Mouse (Mus musculus) left cerebral cortex, adult 2 months (tissue): Measurements from ENCODE around the gene Rps11. TPM values are rescaled to one million over a fixed set of nuclear protein-coding genes. Genes with fewer than 3 reads are reported as not detected.

Experiments
- DNase-seq, 2 experiments: peaks; one replicate each; pipeline ENCODE4 v3.0.0; 2021 to 2022; ENCODE audit warnings: low spot score in 2 of 2, mixed read lengths in 1 of 2; ENCODE audit errors: extremely low spot score in 1 of 2
- H3K27ac ChIP-seq: fragments of 200-600 bp; 2 replicates; pipeline ENCODE4 v1.8.1; 2022
- H3K4me3 ChIP-seq: fragments of 200-600 bp; 2 replicates; pipeline ENCODE4 v1.8.1; 2022
- CTCF ChIP-seq: fragments of 200-600 bp; IDR thresholded peaks from 2 replicates; pipeline ENCODE4 v1.8.1; 2022; ENCODE audit warnings: antibody characterized with exemption, mild to moderate bottlenecking, moderate library complexity
- intact Hi-C: fragments of 180-260 bp; cut with DNase I; formaldehyde crosslinking; loops from one replicate; pipeline ENCODE4 v1.15.1; 2025
- total RNA-seq, 2 experiments: library from RNA; stranded (reverse); gene quantifications; 2 replicates each; pipeline ENCODE4 v1.2.3; 2021

Rps11 gene
- total RNA-seq, 2 experiments from 2014 or later, result 421 to 444 TPM

DNA sequence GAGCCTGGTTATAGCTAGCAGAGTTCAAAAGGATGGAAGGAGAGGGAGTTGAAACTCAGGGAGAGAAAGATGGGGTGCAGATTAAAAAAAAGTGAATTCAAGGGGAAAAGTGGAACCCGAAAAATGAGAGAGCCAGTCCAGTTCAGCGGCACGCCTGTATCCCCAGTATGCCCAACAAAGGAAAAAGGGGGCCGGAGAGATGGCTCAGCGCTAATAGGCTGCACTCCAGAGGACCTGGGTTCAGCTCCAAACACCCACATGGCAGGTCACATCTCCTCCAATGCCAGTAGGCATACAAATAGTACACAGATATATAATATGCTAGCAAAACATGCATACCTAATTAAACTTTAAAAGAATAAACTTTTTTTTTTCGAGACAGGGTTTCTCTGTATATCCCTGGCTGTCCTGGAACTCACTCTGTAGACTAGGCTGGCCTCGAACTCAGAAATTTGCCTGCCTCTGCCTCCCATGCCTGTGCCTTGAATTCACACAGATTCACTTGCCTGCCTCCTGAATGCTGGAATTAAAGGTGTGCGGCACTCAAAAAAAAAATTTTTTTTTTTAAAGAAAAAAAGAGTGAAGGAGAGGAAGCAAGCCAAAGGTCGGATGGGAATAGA, 38.9 kb upstream of the Rps11 start:
- intact Hi-C loops, result loop anchor here (1.0 to 2.0 kb wide), 4 partner anchors 26 to 136 kb away; no protein-coding TSS in a partner anchor

DNA sequence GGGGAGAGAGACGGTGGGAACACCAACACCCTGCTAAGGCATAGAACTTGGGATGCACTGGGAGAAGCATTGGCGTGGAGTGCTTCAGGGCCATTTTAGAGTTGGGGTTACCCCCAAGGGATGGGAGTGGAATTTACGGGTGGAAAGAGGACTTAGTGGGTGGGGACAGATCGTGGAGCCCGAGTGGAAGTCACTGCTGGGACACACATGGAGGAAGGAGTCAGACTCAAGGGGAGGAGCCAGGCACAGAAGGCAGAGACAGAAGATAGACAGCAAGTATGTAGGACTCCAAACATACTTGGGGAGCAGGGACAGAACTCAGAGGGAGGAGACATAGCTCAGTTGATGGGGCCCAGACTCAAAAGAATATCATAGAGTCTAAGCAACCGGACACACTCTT, 38.3 kb upstream of the Rps11 start:
- no peak for DNase-seq
- H3K27ac ChIP-seq, result peak overlapping the region; percentile 83
- intact Hi-C loops, result loop anchor here (1.0 to 2.0 kb wide), 4 partner anchors 26 to 137 kb away; no protein-coding TSS in a partner anchor

More for the DNA sequence above, 38.9 kb upstream of the Rps11 start:
- Histone ChIP-seq H3K4me3 (peak overlapping the region; percentile 69; the same call in 1 of the 2 replicates), H3K27ac (peak overlapping the region; percentile 83)
- no peak for DNase-seq
- TF ChIP-seq CTCF, result no peak

DNA sequence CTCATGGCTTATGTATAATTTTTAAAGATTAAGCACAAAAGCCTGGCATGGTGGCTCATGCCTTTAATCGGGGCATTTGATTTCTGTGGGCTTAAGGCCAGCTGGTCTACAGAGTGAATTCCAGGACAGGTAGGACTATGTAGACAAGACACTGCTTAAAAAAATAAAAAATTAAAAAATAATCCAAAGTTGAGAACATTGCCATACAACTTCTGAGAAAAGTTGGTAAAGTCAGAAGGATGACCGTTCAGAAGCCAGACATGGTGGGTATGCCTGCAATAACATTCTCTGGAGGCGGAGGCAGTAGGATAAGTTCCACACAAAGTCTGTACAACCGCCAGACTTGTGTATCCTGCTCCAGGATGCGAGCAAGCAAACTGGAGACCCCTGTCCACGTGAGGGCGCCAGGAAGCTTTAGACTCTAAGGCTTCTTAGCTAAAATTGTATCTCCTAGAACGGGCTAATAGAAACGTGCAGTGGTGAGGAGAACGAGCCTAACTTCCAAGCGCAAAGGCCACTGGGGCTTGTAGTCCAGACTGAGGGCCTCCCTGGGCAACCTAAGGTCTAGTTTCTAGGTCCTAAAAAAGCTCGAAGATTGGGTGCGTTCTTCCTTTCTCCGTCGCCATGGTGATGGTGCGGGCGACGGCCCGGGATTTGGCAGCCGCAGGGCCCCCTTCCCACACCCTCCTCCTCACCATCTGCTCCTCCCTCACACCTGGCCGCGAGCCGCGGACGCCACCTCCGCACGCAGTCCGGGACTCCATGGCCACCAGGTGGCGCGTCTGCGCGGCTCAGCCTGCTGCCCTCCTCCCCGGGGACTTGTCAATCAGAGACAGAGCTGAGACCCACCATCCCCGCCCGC, 37.6 kb upstream of the Rps11 start:
- DNase-seq, result peak; percentile 90 to 98
- TF ChIP-seq CTCF, result peak; percentile 80
- Histone ChIP-seq H3K27ac (peak overlapping the region; percentile 83), H3K4me3 (peak overlapping the region; percentile 30)
- intact Hi-C loops, result loop anchor here (1.0 to 2.0 kb wide), 4 partner anchors 27 to 137 kb away; no protein-coding TSS in a partner anchor

More for the DNA sequence above, 38.3 kb upstream of the Rps11 start:
- H3K4me3 ChIP-seq, result peak overlapping the region; percentile 30
- no peak for TF ChIP-seq CTCF

DNA sequence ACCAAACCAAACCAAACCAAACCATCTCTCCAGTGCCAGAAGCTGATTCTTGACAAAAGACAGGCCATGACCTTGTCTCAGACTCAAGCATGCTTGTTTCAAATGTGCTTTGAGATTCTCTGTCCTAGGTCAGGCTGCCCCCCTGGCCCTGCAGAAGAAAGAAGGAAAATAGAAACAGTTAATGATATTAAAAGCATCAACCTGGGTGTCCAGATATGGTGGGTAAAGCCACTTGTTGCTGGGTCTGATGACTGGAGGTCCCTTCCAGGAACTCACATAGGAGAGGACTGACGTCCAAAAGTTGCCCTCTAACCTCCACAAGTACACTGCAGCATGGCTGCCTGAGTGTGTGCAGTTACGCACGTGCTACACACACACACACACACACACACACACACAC, 36.6 kb upstream of the Rps11 start:
- DNase-seq, result no peak
- no peak overlapping the region for H3K4me3 ChIP-seq
- intact Hi-C loops, result no loop called here
- no peak overlapping the region for H3K27ac ChIP-seq
- no peak for TF ChIP-seq CTCF

DNA sequence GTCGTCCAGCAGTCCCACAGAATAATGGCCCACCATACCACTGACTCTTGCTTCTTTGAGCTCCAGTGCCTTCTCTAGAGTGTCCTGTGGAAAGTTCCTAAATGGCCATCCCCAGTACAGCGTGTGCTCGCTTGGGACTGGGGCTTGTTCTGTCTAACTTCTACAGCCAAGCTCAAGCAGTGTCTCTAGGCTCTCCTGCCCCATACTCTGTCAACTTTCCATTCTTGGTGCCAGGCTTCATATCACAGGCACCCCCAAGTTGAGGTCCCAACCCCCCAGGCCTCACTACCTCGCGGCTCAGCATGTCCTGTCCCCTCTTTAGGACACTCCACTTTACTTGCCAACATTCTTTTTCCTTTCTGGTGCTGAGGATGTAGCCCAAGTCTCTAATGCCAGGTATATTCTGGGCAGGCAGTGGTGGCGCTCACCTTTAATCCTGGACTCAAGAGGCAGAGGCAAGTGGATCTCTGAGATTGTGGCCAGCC, 36.1 kb upstream of the Rps11 start:
- DNase-seq, result no peak
- TF ChIP-seq CTCF, result no peak
- H3K4me3 ChIP-seq, result no peak overlapping the region
- intact Hi-C loops, result no loop called here
- no peak overlapping the region for H3K27ac ChIP-seq

DNA sequence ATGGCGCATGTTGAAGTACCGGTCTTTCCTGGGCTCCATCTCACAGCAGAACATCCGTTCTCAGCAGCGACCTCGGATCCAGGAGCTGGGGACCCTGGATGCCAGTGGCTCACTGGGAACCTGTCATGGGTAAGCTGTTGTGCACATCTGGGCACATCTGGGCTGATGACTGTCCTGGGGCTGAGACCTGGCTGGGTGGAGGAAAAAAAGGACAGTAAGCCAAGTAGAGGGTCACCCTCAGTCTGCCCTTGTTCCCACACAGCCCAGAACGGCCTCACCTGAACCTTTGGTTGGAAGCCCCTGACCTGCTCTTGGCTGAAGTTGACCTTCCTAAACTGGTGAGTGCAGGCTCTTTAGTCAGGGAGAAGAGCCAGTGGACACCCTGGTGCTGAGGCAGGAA, 34.8 kb upstream of the Rps11 start:
- H3K27ac ChIP-seq, result no peak overlapping the region
- no peak for DNase-seq

DNA sequence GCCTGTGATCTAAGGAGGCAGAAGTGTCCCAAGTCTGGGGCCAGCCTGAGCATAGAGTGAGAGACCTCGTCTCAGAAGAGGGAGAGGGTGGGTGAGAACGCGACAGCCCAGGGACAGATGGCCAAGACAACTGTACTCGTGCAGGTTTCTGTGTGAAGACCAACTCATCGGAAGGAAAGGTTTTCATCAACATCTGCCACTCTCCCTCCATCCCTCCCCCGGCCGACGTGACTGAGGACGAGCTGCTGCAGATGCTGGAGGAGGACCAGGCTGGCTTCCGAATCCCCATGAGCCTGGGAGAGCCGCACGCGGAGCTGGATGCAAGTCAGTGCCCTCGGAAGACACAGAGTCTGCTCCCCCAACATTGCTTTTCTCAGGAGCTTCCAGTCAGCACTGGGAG, 33.2 kb upstream of the Rps11 start:
- Histone ChIP-seq H3K4me3 (no peak overlapping the region), H3K27ac (peak overlapping the region; percentile 72)
- intact Hi-C loops, result no loop called here
- DNase-seq, result peak in 1 of 2 experiments; percentile 56
- TF ChIP-seq CTCF, result no peak

More for the DNA sequence above, 34.8 kb upstream of the Rps11 start:
- H3K4me3 ChIP-seq, result no peak overlapping the region
- intact Hi-C loops, result no loop called here
- no peak for TF ChIP-seq CTCF

DNA sequence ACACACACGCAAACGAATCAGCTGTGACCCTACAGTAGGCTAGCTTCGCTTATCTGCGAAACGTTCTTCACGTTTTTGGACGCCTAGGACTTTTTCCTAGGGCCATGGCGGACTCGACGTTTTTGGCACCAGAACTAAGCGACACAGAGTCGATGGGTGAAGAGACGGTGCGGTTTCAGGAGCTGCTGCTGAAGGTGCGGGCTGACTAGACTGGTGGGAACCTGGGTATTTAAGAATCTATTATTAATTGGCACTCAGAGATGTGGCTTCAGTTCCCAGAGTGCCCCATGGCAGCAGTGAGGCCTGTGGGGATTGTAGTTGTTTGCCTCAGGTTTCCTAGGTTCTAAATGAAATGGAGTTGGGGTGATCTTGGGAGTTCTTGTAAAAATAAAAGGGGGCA, 32.0 kb upstream of the Rps11 start:
- no peak for TF ChIP-seq CTCF
- no peak overlapping the region for H3K27ac ChIP-seq
- DNase-seq, result no peak
- intact Hi-C loops, result no loop called here
- H3K4me3 ChIP-seq, result no peak overlapping the region

DNA sequence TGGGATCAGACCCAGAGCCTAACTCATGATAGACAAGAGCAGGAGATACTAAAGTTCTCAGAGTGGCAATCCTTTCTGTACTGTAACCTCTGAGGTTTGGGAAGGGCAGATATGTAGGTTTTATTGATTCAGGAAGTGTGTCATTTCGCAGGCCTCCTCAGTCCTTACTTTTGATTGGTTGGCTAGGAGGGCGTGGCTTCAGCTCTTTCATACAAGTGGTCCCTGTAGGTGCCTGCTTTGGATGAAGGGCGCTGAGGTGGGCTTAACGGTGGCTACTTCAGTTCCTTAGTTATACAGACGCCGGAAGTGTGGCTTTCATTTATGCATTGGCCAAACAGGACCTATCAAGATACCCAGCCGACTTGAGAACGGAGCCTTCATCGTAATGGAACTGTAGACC, 31.4 kb upstream of the Rps11 start:
- Histone ChIP-seq H3K4me3 (no peak overlapping the region), H3K27ac (no peak overlapping the region)
- TF ChIP-seq CTCF, result no peak
- DNase-seq, result no peak
- intact Hi-C loops, result loop anchor here (2.0 kb wide), 1 partner anchor 27 kb away; the partner anchor contains the start of gene Rpl13a

DNA sequence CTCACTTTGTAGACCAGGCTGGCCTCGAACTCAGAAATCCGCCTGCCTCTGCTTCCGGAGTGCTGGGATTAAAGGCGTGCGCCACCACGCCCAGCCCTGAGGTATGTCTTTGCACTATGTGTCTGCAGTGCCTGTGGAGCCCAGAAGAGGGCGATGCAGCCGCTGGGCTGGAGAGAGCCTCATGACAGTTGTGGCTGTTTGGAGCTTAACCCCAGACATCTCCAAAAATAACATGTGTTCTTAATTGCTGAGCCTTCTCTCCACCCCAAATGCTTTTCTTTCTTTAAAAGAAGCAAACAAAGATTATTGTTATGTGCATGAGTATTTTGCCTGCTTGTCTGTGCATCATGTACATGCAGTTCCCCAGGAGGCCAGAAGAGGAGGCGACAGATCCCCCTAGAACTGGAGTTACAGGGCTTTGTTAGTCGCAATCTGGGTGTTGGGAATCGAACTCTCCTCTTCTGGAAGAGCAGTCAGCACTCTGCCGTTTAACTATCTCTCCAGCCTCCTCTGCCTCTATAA, 30.8 kb upstream of the Rps11 start:
- Histone ChIP-seq H3K4me3 (peak overlapping the region; percentile 91), H3K27ac (peak overlapping the region; percentile 97; the same call in 1 of the 2 replicates)
- intact Hi-C loops, result loop anchor here (2.0 kb wide), 1 partner anchor 26 kb away; the partner anchor contains the start of gene Rpl13a
- peak in 1 of 2 experiments; percentile 33 for DNase-seq
- peak; percentile 53 for TF ChIP-seq CTCF

DNA sequence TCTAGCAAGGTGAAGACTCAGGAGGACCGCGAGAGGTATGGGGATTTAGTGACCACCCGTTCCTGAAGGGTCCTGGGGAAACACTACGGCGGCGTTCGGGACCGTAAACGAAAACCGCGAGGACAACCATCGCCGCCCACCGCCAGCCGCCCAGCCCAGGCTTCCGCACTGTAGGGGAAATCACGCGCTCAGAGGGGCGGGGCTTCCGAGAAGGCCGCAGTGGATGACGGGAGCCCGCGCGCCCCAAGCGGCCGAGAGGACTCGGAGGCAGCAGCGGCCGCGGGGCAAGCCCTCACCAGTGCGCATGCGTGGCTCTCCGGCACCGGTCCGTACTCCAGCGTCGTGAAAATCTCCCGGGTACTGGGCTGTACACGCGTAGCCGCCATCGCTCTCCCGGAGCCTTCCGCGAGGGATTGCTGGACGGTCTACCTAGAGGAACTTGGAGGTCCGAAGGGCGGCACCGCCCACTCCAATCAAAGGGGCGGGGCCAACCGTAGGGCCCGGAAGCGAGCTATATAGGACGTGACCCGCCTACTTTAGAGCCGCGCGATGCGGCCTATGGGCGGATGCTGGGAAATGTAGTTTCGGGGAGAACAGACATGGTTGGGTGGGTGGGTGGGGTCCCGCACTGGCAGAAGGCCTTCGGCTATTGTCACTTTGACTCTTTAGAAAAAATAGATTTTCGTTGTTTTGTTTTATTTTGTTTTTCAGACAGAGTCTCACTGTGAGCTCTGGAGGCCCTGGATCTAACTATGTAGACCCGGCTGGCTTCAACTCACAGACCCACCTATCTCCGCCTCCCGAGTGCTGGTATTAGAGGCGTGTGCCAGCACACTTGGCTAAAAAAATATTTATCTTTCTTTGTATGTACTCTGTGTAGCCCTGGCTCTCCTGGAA, 30.1 kb upstream of the Rps11 start, which contains the start of the genes Pih1d1 and Aldh16a1:
TSS of gene Pih1d1 (plus strand) at position 208 of the 897 bp plus-strand sequence.
TSS of gene Aldh16a1 (minus strand) at position 489 of the 897 bp plus-strand sequence.
- intact Hi-C loops, result loop anchor here (2.0 kb wide), 1 partner anchor 26 kb away; the partner anchor contains the start of gene Rpl13a
- DNase-seq, result peak; percentile 97 to 98
- H3K27ac ChIP-seq, result peak within 1 kb of the TSS; percentile 97
- H3K4me3 ChIP-seq, result peak within 1 kb of the TSS; percentile 91
- TF ChIP-seq CTCF, result peak; percentile 66
